In the genomic region with DNA sequence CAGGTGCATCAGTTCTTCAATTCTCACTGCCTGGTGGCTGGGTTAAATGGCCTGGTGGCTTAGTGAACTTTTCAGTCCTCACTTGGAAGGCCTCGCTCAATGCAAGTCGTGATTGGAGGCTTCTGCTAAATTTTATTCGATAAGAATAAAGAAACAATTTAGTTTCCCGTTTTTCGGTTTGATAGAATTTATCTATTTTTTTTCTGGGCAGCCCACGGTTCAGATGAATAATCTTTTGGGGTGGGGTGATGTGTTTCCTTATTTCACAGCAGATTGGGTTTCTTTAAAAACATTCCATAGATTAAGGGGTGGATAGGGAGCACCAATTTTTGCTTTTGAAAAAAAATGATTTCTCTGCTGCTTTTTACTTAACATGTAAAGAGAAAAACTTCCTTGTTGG, we compare ENCODE assay signal across 8 mouse cellular contexts. TPM values are rescaled to one million over a fixed set of nuclear protein-coding genes. Genes with fewer than 3 reads are reported as not detected.
DNase-seq lines count a peak whose midpoint lies in the region; ATAC-seq lines count a peak whose summit lies in the region.

No protein-coding gene starts in this region.

- H3K4me2 ChIP-seq in kidney, embryonic 15.5 days, result peak overlapping the region; percentile 80
- H3K4me2 ChIP-seq in hindbrain, embryonic 13.5 days, result peak overlapping the region; percentile 72
- H3K4me2 ChIP-seq in midbrain, embryonic 12.5 days (replicated peaks), result peak overlapping the region; percentile 74

- H3K4me1 ChIP-seq in kidney, embryonic 15.5 days, result peaks cover 7% of the 10 kb centered on the region
- H3K4me1 ChIP-seq in brown adipose tissue, adult 24 weeks (ENCODE audit: control insufficient read depth, insufficient read depth, insufficient read length, low read length), result no peaks in the 10 kb centered on the region
- H3K4me1 ChIP-seq in hindbrain, embryonic 13.5 days (replicated peaks), result peaks cover 20% of the 10 kb centered on the region
- peaks cover 16% of the 10 kb centered on the region for H3K4me1 ChIP-seq in midbrain, embryonic 12.5 days

- no peaks in the 10 kb centered on the region for H3K9me3 ChIP-seq in kidney, embryonic 15.5 days (replicated peaks)
- no peaks in the 10 kb centered on the region for H3K9me3 ChIP-seq in hindbrain, embryonic 13.5 days
- H3K9me3 ChIP-seq in midbrain, embryonic 12.5 days, result no peaks in the 10 kb centered on the region

- WGBS in kidney, embryonic 15.5 days, result 41% methylated on average over 6 of the region's 6 CpGs
- 42% methylated on average over 6 of the region's 6 CpGs for WGBS in hindbrain, embryonic 13.5 days
- WGBS in midbrain, embryonic 12.5 days, result 48% methylated on average over 6 of the region's 6 CpGs

- no peak overlapping the region for H3K27ac ChIP-seq in kidney, embryonic 15.5 days
- no peak overlapping the region for H3K27ac ChIP-seq in brown adipose tissue, adult 24 weeks (replicated peaks; ENCODE audit: low read depth, low read length)
- peak overlapping the region; percentile 86 for H3K27ac ChIP-seq in hindbrain, embryonic 13.5 days
- peak overlapping the region; percentile 71; the same call in 1 of the 2 replicates for H3K27ac ChIP-seq in midbrain, embryonic 12.5 days (replicated peaks)

- H3K4me3 ChIP-seq in kidney, embryonic 15.5 days (replicated peaks), result peak overlapping the region; percentile 59
- peak overlapping the region; percentile 96 for H3K4me3 ChIP-seq in brown adipose tissue, adult 24 weeks (ENCODE audit: insufficient read depth, low read depth, low read length)
- peak overlapping the region; percentile 67 for H3K4me3 ChIP-seq in hindbrain, embryonic 13.5 days
- peak overlapping the region; percentile 71 for H3K4me3 ChIP-seq in midbrain, embryonic 12.5 days

- H3K27me3 ChIP-seq in kidney, embryonic 15.5 days, result peaks cover 4% of the 10 kb centered on the region; the same call in 1 of the 2 replicates
- no peaks in the 10 kb centered on the region for H3K27me3 ChIP-seq in hindbrain, embryonic 13.5 days
- H3K27me3 ChIP-seq in midbrain, embryonic 12.5 days, result no peaks in the 10 kb centered on the region; the same call in 1 of the 2 replicates

- no peak for ATAC-seq in kidney, embryonic 15.5 days (replicated peaks; ENCODE audit: low FRiP score)
- no peak for ATAC-seq in hindbrain, embryonic 13.5 days (ENCODE audit: low FRiP score)
- ATAC-seq in midbrain, embryonic 12.5 days (ENCODE audit: low FRiP score, low read depth), result no peak

- no peaks in the 10 kb centered on the region for H3K36me3 ChIP-seq in kidney, embryonic 15.5 days
- peaks cover 1% of the 10 kb centered on the region for H3K36me3 ChIP-seq in hindbrain, embryonic 13.5 days
- H3K36me3 ChIP-seq in midbrain, embryonic 12.5 days, result 0 out of 2 replicates have a peak, but pooled peaks cover 1% of the 10 kb centered on the region

- peak overlapping the region; percentile 40 for H3K9ac ChIP-seq in kidney, embryonic 15.5 days
- H3K9ac ChIP-seq in hindbrain, embryonic 13.5 days, result peak overlapping the region; percentile 72
- H3K9ac ChIP-seq in midbrain, embryonic 12.5 days (replicated peaks), result peak overlapping the region; percentile 77

- no peak for DNase-seq in kidney, adult 18-20 months
- no peak for DNase-seq in gastrocnemius, adult 18-20 months (ENCODE audit: low spot score)
- no peak for DNase-seq in adrenal gland, postnatal 14 days
- DNase-seq in cerebellum, adult 9-10 months, result no peak

RNA-seq across cellular contexts. Expression of gene Thnsl1, which starts 0.8 kb away (rescaled TPM):
- 7.3 and 8.2 TPM in 2 replicates for polyA plus RNA-seq in kidney, embryonic 15.5 days (2015; fragmentation: Nextera tagmentation; extraction: Ambion mirVana)
- 6.0 and 9.6 TPM in 2 replicates for polyA plus RNA-seq in brown adipose tissue, adult 24 weeks (2012; ENCODE audit: insufficient read depth, insufficient read length, missing spikeins)
- 21.2 and 21.5 TPM in 2 replicates for polyA plus RNA-seq in hindbrain, embryonic 13.5 days (2015; fragmentation: Nextera tagmentation; extraction: Ambion mirVana)
- polyA plus RNA-seq in midbrain, embryonic 12.5 days (2016; fragmentation: Nextera tagmentation; extraction: Ambion mirVana), result 20.9 and 22.6 TPM in 2 replicates
- total RNA-seq in gastrocnemius, adult 18-20 months (2021), result 1 to 10 TPM; 3.2 to 4.6 TPM
- total RNA-seq in adrenal gland, postnatal 14 days (2021), result 6.9 and 8.3 TPM in 2 replicates

RNA-seq across cellular contexts. Expression of gene Enkur, which starts 1.1 kb away (rescaled TPM):
- 0.71 TPM in 1 of 2 replicates, not detected in the other for polyA plus RNA-seq in kidney, embryonic 15.5 days (2015; fragmentation: Nextera tagmentation; extraction: Ambion mirVana)
- not detected in 2 replicates for polyA plus RNA-seq in brown adipose tissue, adult 24 weeks (2012; ENCODE audit: insufficient read depth, insufficient read length, missing spikeins)
- polyA plus RNA-seq in hindbrain, embryonic 13.5 days (2015; fragmentation: Nextera tagmentation; extraction: Ambion mirVana), result 3.7 and 6.0 TPM in 2 replicates
- 1.1 and 1.2 TPM in 2 replicates for polyA plus RNA-seq in midbrain, embryonic 12.5 days (2016; fragmentation: Nextera tagmentation; extraction: Ambion mirVana)
- under 1 TPM; 0.28 to 0.50 TPM for total RNA-seq in gastrocnemius, adult 18-20 months (2021)
- total RNA-seq in adrenal gland, postnatal 14 days (2021), result 1.1 and 1.7 TPM in 2 replicates

Comparison
In these comparisons a context has a peak if more than half of its experiments do, and no peak if none do; other contexts are left out.
1. H3K27ac ChIP-seq: peak in hindbrain, embryonic 13.5 days (single experiment) and midbrain, embryonic 12.5 days (single experiment); none in kidney, embryonic 15.5 days (single experiment) and brown adipose tissue, adult 24 weeks (single experiment).
2. Peak in every context shown above with its lines, with median percentiles within 50 percentile points of each other: H3K4me2 ChIP-seq, H3K4me3 ChIP-seq and H3K9ac ChIP-seq.